Comparison of ENCODE assay signal across 8 mouse cellular contexts in genomic region chr6:118592662-118593376, GRCm38 (mm10). TPM values are rescaled to one million over a fixed set of nuclear protein-coding genes. Genes with fewer than 3 reads are reported as not detected.
A peak's percentile ranks its signal among the peaks of the same experiment; 100 is the strongest.
DNase-seq lines count a peak whose midpoint lies in the region; ATAC-seq and TF ChIP-seq lines count a peak whose summit lies in the region.

No protein-coding gene starts in this region.

- no peaks in the 10 kb centered on the region for H3K9me3 ChIP-seq in kidney, postnatal 0 days (replicated peaks; ENCODE audit: low read length)
- H3K9me3 ChIP-seq in embryonic facial prominence, embryonic 10.5 days = no peaks in the 10 kb centered on the region
- no peaks in the 10 kb centered on the region for H3K9me3 ChIP-seq in intestine, embryonic 15.5 days
- H3K9me3 ChIP-seq in neural tube, embryonic 14.5 days (ENCODE audit: control insufficient read depth, low read length) = no peaks in the 10 kb centered on the region

- DNase-seq in kidney, postnatal 0 days (ENCODE audit: low spot score) = peak; percentile 1
- no peak for DNase-seq in kidney, postnatal 14 days
- peak; percentile 19 for DNase-seq in embryonic facial prominence, embryonic 10.5 days (ENCODE audit: low spot score)
- DNase-seq in right cerebral cortex, adult 2 months (ENCODE audit: low spot score in 2 of 2) = no peak
- no peak for DNase-seq in Muller cell, postnatal 12 days (ENCODE audit: inconsistent ontology term)

- H3K36me3 ChIP-seq in kidney, postnatal 0 days (ENCODE audit: insufficient read depth, low read length) = no peaks in the 10 kb centered on the region
- no peaks in the 10 kb centered on the region; the same call in 1 of the 2 replicates for H3K36me3 ChIP-seq in embryonic facial prominence, embryonic 10.5 days (replicated peaks)
- H3K36me3 ChIP-seq in intestine, embryonic 15.5 days = no peaks in the 10 kb centered on the region
- H3K36me3 ChIP-seq in neural tube, embryonic 14.5 days (ENCODE audit: control insufficient read depth, insufficient read depth, low read length) = no peaks in the 10 kb centered on the region

- H3K4me2 ChIP-seq in kidney, postnatal 0 days (ENCODE audit: low read length) = peak overlapping the region; percentile 82
- H3K4me2 ChIP-seq in intestine, embryonic 15.5 days (replicated peaks) = peak overlapping the region; percentile 83
- H3K4me2 ChIP-seq in neural tube, embryonic 14.5 days (ENCODE audit: low read depth, low read length) = peak overlapping the region; percentile 39

- no peak overlapping the region for H3K27ac ChIP-seq in kidney, postnatal 0 days
- H3K27ac ChIP-seq in embryonic facial prominence, embryonic 10.5 days (replicated peaks) = no peak overlapping the region
- H3K27ac ChIP-seq in intestine, embryonic 15.5 days = no peak overlapping the region
- no peak overlapping the region for H3K27ac ChIP-seq in neural tube, embryonic 14.5 days (ENCODE audit: low read depth, low read length)

- no peaks in the 10 kb centered on the region for H3K4me1 ChIP-seq in kidney, postnatal 0 days (replicated peaks; ENCODE audit: insufficient read depth, low read length)
- peaks cover 22% of the 10 kb centered on the region for H3K4me1 ChIP-seq in embryonic facial prominence, embryonic 10.5 days
- H3K4me1 ChIP-seq in intestine, embryonic 15.5 days (replicated peaks) = 0 out of 2 replicates have a peak, but pooled peaks cover 6% of the 10 kb centered on the region
- H3K4me1 ChIP-seq in neural tube, embryonic 14.5 days (ENCODE audit: control insufficient read depth, insufficient read depth, low read length) = no peaks in the 10 kb centered on the region

- WGBS in kidney, postnatal 0 days = 29% methylated on average over 21 of the region's 21 CpGs
- WGBS in embryonic facial prominence, embryonic 10.5 days = 21% methylated on average over 21 of the region's 21 CpGs
- 34% methylated on average over 21 of the region's 21 CpGs for WGBS in intestine, embryonic 15.5 days
- WGBS in neural tube, embryonic 14.5 days = 18% methylated on average over 21 of the region's 21 CpGs

- ATAC-seq in kidney, postnatal 0 days (replicated peaks; ENCODE audit: low FRiP score, low read depth) = no peak
- ATAC-seq in intestine, embryonic 15.5 days = 0 out of 2 replicates have a peak, but pooled peaks have one; percentile 12
- ATAC-seq in neural tube, embryonic 14.5 days (ENCODE audit: low read depth) = no peak
- ATAC-seq in inflammation-experienced regulatory T-cells, adult 6 months = no peak

- no peak for TF ChIP-seq CTCF in kidney, postnatal 0 days (IDR thresholded peaks at IDR 0.05; ENCODE audit: low read depth)

- H3K27me3 ChIP-seq in kidney, postnatal 0 days (ENCODE audit: insufficient read depth, low read length) = no peaks in the 10 kb centered on the region
- H3K27me3 ChIP-seq in embryonic facial prominence, embryonic 10.5 days (replicated peaks; ENCODE audit: low read depth, poor library complexity, severe bottlenecking) = peaks cover 57% of the 10 kb centered on the region
- no peaks in the 10 kb centered on the region for H3K27me3 ChIP-seq in intestine, embryonic 15.5 days (replicated peaks)
- no peaks in the 10 kb centered on the region; the same call in 1 of the 2 replicates for H3K27me3 ChIP-seq in neural tube, embryonic 14.5 days (ENCODE audit: control insufficient read depth, insufficient read depth, low read length)

- H3K4me3 ChIP-seq in kidney, postnatal 0 days (replicated peaks; ENCODE audit: low read depth, low read length) = peak overlapping the region; percentile 43
- H3K4me3 ChIP-seq in embryonic facial prominence, embryonic 10.5 days = peak overlapping the region; percentile 63
- peak overlapping the region; percentile 41 for H3K4me3 ChIP-seq in intestine, embryonic 15.5 days (replicated peaks)
- H3K4me3 ChIP-seq in neural tube, embryonic 14.5 days (ENCODE audit: low read depth, low read length) = peak overlapping the region; percentile 20; the same call in 1 of the 2 replicates

- H3K9ac ChIP-seq in kidney, postnatal 0 days (ENCODE audit: low read depth, low read length) = peak overlapping the region; percentile 43; the same call in 1 of the 2 replicates
- peak overlapping the region; percentile 33 for H3K9ac ChIP-seq in intestine, embryonic 15.5 days
- H3K9ac ChIP-seq in neural tube, embryonic 14.5 days (replicated peaks; ENCODE audit: low read depth, low read length) = no peak overlapping the region; the same call in 1 of the 2 replicates

RNA-seq across cellular contexts. Expression of gene Ankrd26, which starts 30.8 kb away (rescaled TPM):
- 11.1 and 13.1 TPM in 2 replicates for polyA plus RNA-seq in kidney, postnatal 0 days (2015; fragmentation: Nextera tagmentation; extraction: Ambion mirVana)
- 18.8 and 20.4 TPM in 2 replicates for polyA plus RNA-seq in embryonic facial prominence, embryonic 10.5 days (2016; fragmentation: Nextera tagmentation; extraction: Ambion mirVana)
- polyA plus RNA-seq in intestine, embryonic 15.5 days (2015; fragmentation: Nextera tagmentation; extraction: Ambion mirVana) = 10.5 and 11.2 TPM in 2 replicates
- 15.0 and 17.4 TPM in 2 replicates for polyA plus RNA-seq in neural tube, embryonic 14.5 days (2014; fragmentation: Nextera tagmentation; extraction: Ambion mirVana)
- polyA plus RNA-seq in inflammation-experienced regulatory T-cells, adult 6 months (2017; shearing (Covaris generic)) = 1 to 10 TPM; 5.5 to 9.4 (median 6.3) TPM

Comparison
In these comparisons a context has a peak if more than half of its experiments do, and no peak if none do; other contexts are left out.
1. DNase-seq: peak in kidney, postnatal 0 days (single experiment) and embryonic facial prominence, embryonic 10.5 days (single experiment); none in kidney, postnatal 14 days (single experiment), right cerebral cortex, adult 2 months (0 of 2) and Muller cell, postnatal 12 days (single experiment).
2. Peak in every context shown above with its lines, with median percentiles within 50 percentile points of each other: H3K4me2 ChIP-seq and H3K4me3 ChIP-seq.